Mouse (Mus musculus) stomach, embryonic 15.5 days (tissue): ENCODE results near the gene Tm9sf2. TPM values are rescaled to one million over a fixed set of nuclear protein-coding genes. Genes with fewer than 3 reads are reported as not detected.
"Not testable (repeated sequence)": the region's sequence is repeated elsewhere in the genome, so short reads cannot be mapped to it uniquely, and the experiment has no call there.

ENCODE experiments used
- ATAC-seq: fragments of 200-750 bp; cut with Nextera tagmentation; 2 replicates; pipeline ENCODE4 v1.8.0; 2017; ENCODE audit warnings: low read depth, moderate number of reproducible peaks, moderate TSS enrichment; ENCODE audit not compliant: insufficient read depth, low FRiP score
- H3K27ac ChIP-seq: fragments of 300-500 bp; sonication (generic); 2 replicates; pipeline ENCODE4 v1.5.1; 2015; ENCODE audit warnings: mild to moderate bottlenecking, inconsistent platforms
- H3K27me3 ChIP-seq: fragments of 300-500 bp; sonication (generic); replicated peaks from 2 replicates; pipeline ENCODE4 v1.6.1; 2015; ENCODE audit warnings: inconsistent platforms
- H3K36me3 ChIP-seq: fragments of 300-500 bp; sonication (generic); 2 replicates; pipeline ENCODE4 v1.6.1; 2015; ENCODE audit warnings: inconsistent platforms
- H3K4me1 ChIP-seq: fragments of 300-500 bp; sonication (generic); 2 replicates; pipeline ENCODE4 v1.6.1; 2015; ENCODE audit warnings: inconsistent platforms
- H3K4me2 ChIP-seq: fragments of 300-500 bp; sonication (generic); 2 replicates; pipeline ENCODE4 v1.6.1; 2015; ENCODE audit warnings: mild to moderate bottlenecking, inconsistent platforms
- H3K4me3 ChIP-seq: fragments of 300-500 bp; sonication (generic); replicated peaks from 2 replicates; pipeline ENCODE4 v1.5.1; 2015; ENCODE audit warnings: inconsistent platforms
- H3K9ac ChIP-seq: fragments of 300-500 bp; sonication (generic); 2 replicates; pipeline ENCODE4 v1.6.1; 2015; ENCODE audit warnings: inconsistent platforms
- H3K9me3 ChIP-seq: fragments of 300-500 bp; sonication (generic); 2 replicates; pipeline ENCODE4 v1.6.1; 2016; ENCODE audit warnings: inconsistent platforms
- WGBS: fragments of 180-500 bp; shearing (Covaris S2); methylation state at CpG from one replicate; pipeline ENCODE4 v1.1.7; 2015; 5-methylcytosine and 5-hydroxymethylcytosine counted together
- polyA plus RNA-seq: library from polyadenylated mRNA; unstranded; fragments of >200 nt; fragmentation: Nextera tagmentation; extraction: Ambion mirVana; gene quantifications from 2 replicates; pipeline ENCODE4 v1.2.1, GENCODE M21; 2015

The Tm9sf2 gene
- polyA plus RNA-seq: 186 and 206 TPM in 2 replicates

DNA sequence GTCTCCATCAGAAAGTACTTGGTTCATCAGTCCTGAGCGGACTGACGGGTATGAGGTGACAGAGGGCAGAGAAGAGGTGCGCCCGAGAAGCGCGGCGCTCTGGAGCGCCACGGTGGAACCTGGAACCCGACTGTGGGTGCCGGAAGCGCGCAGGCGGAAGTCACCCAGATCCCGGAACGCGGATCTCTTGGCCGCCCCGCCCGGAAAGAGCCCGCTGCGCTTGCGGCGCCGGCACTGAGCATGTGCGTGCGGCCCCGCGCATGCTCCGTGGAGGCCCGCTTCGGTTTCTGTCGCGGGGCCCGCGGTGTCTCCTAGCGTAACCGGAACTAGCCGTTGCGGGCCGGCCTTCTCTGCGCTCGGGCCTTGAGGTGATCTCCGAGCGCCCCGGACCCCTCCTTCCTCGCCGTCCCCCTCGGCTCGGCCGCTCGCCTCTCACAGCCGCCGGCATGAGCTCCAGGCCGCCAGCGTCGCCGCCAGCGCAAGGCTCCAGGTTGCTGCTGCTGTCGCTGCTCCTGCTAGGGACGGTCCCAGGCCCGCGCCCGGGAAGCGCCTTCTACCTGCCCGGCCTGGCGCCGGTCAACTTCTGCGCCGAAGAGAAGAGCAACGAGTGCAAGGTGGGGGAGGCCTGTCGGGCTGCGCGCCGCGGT is at the start of gene Tm9sf2:
TSS of gene Tm9sf2 (plus strand) at position 217 of the 647 bp plus-strand sequence.
- Histone ChIP-seq H3K4me2 (peak within 1 kb of the TSS; percentile 84), H3K27me3 (no peaks in the 10 kb centered on the region), H3K9ac (peak within 1 kb of the TSS; percentile 95), H3K4me3 (peak within 1 kb of the TSS; percentile 81), H3K36me3 (no peaks in the 10 kb centered on the region), H3K4me1 (peaks cover 20% of the 10 kb centered on the region; the same call in 1 of the 2 replicates), H3K9me3 (no peaks in the 10 kb centered on the region), H3K27ac (peak within 1 kb of the TSS; percentile 94)
- ATAC-seq: peak; percentile 92
- WGBS: under 1% methylated on average over 76 of the region's 76 CpGs

DNA sequence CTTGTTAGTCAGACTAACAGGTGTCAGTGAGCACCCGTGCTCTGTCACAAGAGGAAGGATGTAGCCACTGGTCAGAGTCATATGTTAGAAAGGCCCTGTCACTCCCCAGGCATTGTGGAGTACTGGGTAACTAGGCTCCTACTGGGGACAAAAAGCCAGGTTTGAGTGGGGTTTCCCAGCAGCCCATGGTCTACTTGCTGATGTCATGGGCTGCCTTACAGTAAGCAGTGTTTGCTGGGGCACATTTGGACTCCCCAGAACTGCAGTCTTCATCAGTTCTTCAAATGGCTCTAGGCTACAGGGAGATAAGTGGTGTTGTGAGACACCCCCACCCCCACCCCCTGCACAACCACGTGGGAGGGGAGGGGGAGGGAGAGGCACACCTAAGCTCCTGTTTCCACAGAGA is 48.9 kb upstream of the Tm9sf2 start:
- Histone ChIP-seq H3K9ac (no peak overlapping the region), H3K9me3 (no peaks in the 10 kb centered on the region), H3K4me2 (no peak overlapping the region), H3K4me3 (no peak overlapping the region), H3K27me3 (no peaks in the 10 kb centered on the region), H3K36me3 (no peaks in the 10 kb centered on the region), H3K4me1 (no peaks in the 10 kb centered on the region; the same call in 1 of the 2 replicates), H3K27ac (no peak overlapping the region)
- ATAC-seq: no peak
- WGBS: 26% methylated on average over 2 of the region's 2 CpGs

GRCm38 (mm10) chr14:122060642-122061041 is 46.2 kb upstream of the Tm9sf2 start:
- Histone ChIP-seq H3K27me3 (no peaks in the 10 kb centered on the region), H3K36me3 (no peaks in the 10 kb centered on the region), H3K27ac (no peak overlapping the region), H3K9me3 (no peaks in the 10 kb centered on the region), H3K4me1 (no peaks in the 10 kb centered on the region; the same call in 1 of the 2 replicates), H3K4me3 (no peak overlapping the region), H3K4me2 (no peak overlapping the region), H3K9ac (no peak overlapping the region)
- peak; percentile 50 for ATAC-seq
- WGBS: 10% methylated on average over 3 of the region's 3 CpGs

DNA sequence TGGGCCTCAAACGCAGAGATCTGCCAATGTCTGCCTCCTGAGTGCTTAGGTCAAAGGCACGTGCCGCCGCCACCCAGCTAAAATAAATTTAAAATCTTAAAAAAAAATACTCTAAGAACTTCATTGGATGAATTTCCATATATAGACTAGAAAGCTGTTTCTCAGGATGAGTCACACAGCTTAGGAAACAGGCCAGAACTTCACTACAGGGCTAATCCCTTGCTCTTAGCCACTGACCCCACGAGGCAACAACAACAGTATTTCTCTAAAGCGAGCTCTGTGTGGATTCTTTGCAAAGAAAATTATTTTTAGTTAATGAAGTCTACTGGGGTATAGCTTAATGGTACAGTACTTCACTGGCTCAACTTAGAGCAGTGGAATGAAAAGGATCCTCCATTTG is 45.5 kb upstream of the Tm9sf2 start:
- no peak for ATAC-seq
- no peak overlapping the region for H3K27ac ChIP-seq

DNA sequence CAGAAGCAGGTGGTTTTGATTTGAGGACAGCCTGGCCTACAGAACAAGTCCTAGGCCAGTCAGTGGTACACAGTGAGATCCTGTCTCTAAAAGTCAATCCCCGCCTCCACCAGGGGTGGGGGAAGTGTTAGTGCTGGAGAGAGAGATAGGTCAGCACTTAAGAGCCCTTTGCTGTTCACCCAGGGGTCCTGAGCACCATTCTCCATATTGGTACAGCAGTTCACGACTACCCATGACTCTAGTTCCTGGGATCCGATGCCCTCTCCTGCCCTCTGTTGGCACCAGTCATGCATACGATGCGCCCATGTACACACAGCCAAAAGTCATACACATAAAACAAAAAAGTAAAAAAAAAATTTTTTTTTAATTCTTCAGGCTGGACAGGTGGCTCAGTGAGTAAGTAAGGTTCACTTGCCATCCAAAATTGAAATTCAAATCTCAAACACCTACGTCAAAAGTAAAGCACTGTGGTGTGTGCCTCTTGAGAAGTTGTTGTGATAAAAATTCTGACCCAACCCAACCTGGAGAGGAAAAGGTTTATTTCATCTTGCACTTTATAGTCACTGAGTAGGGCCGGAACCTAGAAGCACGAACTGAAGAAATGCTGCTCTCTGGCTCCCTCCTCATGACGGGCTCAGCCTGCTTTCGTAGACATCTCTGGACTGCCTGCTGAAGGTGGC is 44.3 kb upstream of the Tm9sf2 start:
- Histone ChIP-seq H3K36me3 (no peaks in the 10 kb centered on the region), H3K27me3 (no peaks in the 10 kb centered on the region), H3K27ac (no peak overlapping the region), H3K4me1 (no peaks in the 10 kb centered on the region; the same call in 1 of the 2 replicates), H3K9me3 (no peaks in the 10 kb centered on the region), H3K9ac (no peak overlapping the region), H3K4me3 (no peak overlapping the region), H3K4me2 (no peak overlapping the region)
- ATAC-seq: no peak
- WGBS: 86% methylated on average over 10 of the region's 10 CpGs

More for the DNA sequence above, 45.5 kb upstream of the Tm9sf2 start:
- Histone ChIP-seq H3K9me3 (no peaks in the 10 kb centered on the region), H3K36me3 (no peaks in the 10 kb centered on the region), H3K4me2 (no peak overlapping the region), H3K9ac (no peak overlapping the region), H3K27me3 (no peaks in the 10 kb centered on the region), H3K4me1 (no peaks in the 10 kb centered on the region; the same call in 1 of the 2 replicates), H3K4me3 (no peak overlapping the region)
- WGBS: 68% methylated on average over 6 of the region's 6 CpGs

GRCm38 (mm10) chr14:122063599-122063998 is 43.2 kb upstream of the Tm9sf2 start:
- ATAC-seq: no peak
- H3K27ac ChIP-seq: no peak overlapping the region
- 66% methylated on average over 5 of the region's 5 CpGs for WGBS

GRCm38 (mm10) chr14:122064519-122064918 is 42.3 kb upstream of the Tm9sf2 start:
- no peak overlapping the region for H3K9ac ChIP-seq
- H3K27me3 ChIP-seq: no peaks in the 10 kb centered on the region
- H3K27ac ChIP-seq: no peak overlapping the region
- H3K9me3 ChIP-seq: no peaks in the 10 kb centered on the region
- H3K4me3 ChIP-seq: no peak overlapping the region
- 5% methylated on average over 2 of the region's 2 CpGs for WGBS
- ATAC-seq: no peak
- no peaks in the 10 kb centered on the region; the same call in 1 of the 2 replicates for H3K4me1 ChIP-seq
- H3K4me2 ChIP-seq: no peak overlapping the region
- H3K36me3 ChIP-seq: no peaks in the 10 kb centered on the region

More at GRCm38 (mm10) chr14:122063599-122063998, 43.2 kb upstream of the Tm9sf2 start:
- H3K36me3 ChIP-seq: no peaks in the 10 kb centered on the region
- H3K9me3 ChIP-seq: no peaks in the 10 kb centered on the region
- no peak overlapping the region for H3K4me3 ChIP-seq
- no peaks in the 10 kb centered on the region; the same call in 1 of the 2 replicates for H3K4me1 ChIP-seq
- no peak overlapping the region for H3K4me2 ChIP-seq
- no peak overlapping the region for H3K9ac ChIP-seq
- no peaks in the 10 kb centered on the region for H3K27me3 ChIP-seq

DNA sequence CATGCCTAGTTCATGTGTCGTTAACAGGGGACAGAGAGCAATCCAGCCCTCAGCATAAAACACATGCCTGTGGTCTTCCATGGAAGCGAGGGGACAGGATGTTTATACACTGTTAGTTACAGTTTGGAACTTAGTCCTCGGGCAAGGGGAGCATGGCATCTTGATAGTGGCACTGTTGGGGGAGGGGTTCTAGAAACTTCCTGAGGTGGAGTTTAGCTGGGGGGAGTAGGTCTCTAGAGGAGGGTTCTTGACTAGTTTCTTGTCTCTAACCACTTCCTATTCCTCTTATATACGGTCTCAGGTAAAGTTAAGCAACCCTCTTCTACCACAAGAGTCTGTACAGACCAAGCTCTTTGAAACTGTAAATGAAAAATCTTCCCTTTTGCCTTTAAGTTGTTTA is 40.6 kb upstream of the Tm9sf2 start:
- H3K9ac ChIP-seq: no peak overlapping the region
- H3K4me1 ChIP-seq: no peaks in the 10 kb centered on the region
- ATAC-seq: no peak
- no peak overlapping the region for H3K27ac ChIP-seq
- no peaks in the 10 kb centered on the region for H3K9me3 ChIP-seq
- no peaks in the 10 kb centered on the region for H3K27me3 ChIP-seq
- H3K4me2 ChIP-seq: no peak overlapping the region
- no peak overlapping the region for H3K4me3 ChIP-seq
- 57% methylated on average over 4 of the region's 4 CpGs for WGBS
- H3K36me3 ChIP-seq: no peaks in the 10 kb centered on the region

GRCm38 (mm10) chr14:122068036-122068435 is 38.8 kb upstream of the Tm9sf2 start:
- H3K4me2 ChIP-seq, ATAC-seq, H3K9me3 ChIP-seq, H3K27me3 ChIP-seq, H3K27ac ChIP-seq, H3K36me3 ChIP-seq, H3K4me3 ChIP-seq, H3K9ac ChIP-seq, H3K4me1 ChIP-seq: not testable (repeated sequence)
- 56% methylated on average over 3 of the region's 3 CpGs for WGBS

GRCm38 (mm10) chr14:122068801-122069695 is 37.8 kb upstream of the Tm9sf2 start:
- Histone ChIP-seq H3K4me2 (no peak overlapping the region), H3K36me3 (no peaks in the 10 kb centered on the region), H3K27ac (peak overlapping the region; percentile 27; the same call in 1 of the 2 replicates), H3K9me3 (no peaks in the 10 kb centered on the region), H3K4me1 (no peaks in the 10 kb centered on the region), H3K27me3 (no peaks in the 10 kb centered on the region), H3K9ac (no peak overlapping the region), H3K4me3 (no peak overlapping the region)
- WGBS: 39% methylated on average over 11 of the region's 11 CpGs
- ATAC-seq: no peak

GRCm38 (mm10) chr14:122069948-122070347 is 36.9 kb upstream of the Tm9sf2 start:
- Histone ChIP-seq H3K4me3 (no peak overlapping the region), H3K27ac (no peak overlapping the region), H3K9ac (no peak overlapping the region), H3K36me3 (no peaks in the 10 kb centered on the region), H3K4me1 (no peaks in the 10 kb centered on the region), H3K9me3 (no peaks in the 10 kb centered on the region), H3K27me3 (no peaks in the 10 kb centered on the region), H3K4me2 (no peak overlapping the region)
- 67% methylated on average over 3 of the region's 3 CpGs for WGBS
- no peak for ATAC-seq
